Mouse (Mus musculus) forebrain, postnatal 0 days (tissue): Measurements from ENCODE around the gene Rin1. TPM values are rescaled to one million over a fixed set of nuclear protein-coding genes. Genes with fewer than 3 reads are reported as not detected.
A peak's percentile ranks its signal among the peaks of the same experiment; 100 is the strongest.

ENCODE experiments used
- ATAC-seq: fragments of 200-750 bp; cut with Nextera tagmentation; 2 replicates; pipeline ENCODE4 v1.8.0; 2017; ENCODE audit warnings: mild to moderate bottlenecking, moderate library complexity
- DNase-seq: peaks from one replicate; pipeline ENCODE4 v3.0.0-alpha.2; 2015
- H3K27ac ChIP-seq: fragments of 300-500 bp; sonication (generic); 2 replicates; pipeline ENCODE4 v1.5.1; 2014; ENCODE audit warnings: low read depth, mild to moderate bottlenecking, antibody characterized with exemption, low read length, moderate library complexity, mixed read lengths
- H3K27me3 ChIP-seq: fragments of 300-500 bp; sonication (generic); 2 replicates; pipeline ENCODE4 v1.6.1; 2014; ENCODE audit warnings: mild to moderate bottlenecking, low read length, mixed read lengths; ENCODE audit not compliant: insufficient read depth
- H3K36me3 ChIP-seq: fragments of 300-500 bp; sonication (generic); 2 replicates; pipeline ENCODE4 v1.6.1; 2014; ENCODE audit warnings: mild to moderate bottlenecking, moderate library complexity; ENCODE audit not compliant: insufficient read depth
- H3K4me1 ChIP-seq: fragments of 300-500 bp; sonication (generic); 2 replicates; pipeline ENCODE4 v1.6.1; 2014; ENCODE audit warnings: antibody characterized with exemption; ENCODE audit not compliant: insufficient read depth
- H3K4me2 ChIP-seq: fragments of 300-500 bp; sonication (generic); 2 replicates; pipeline ENCODE4 v1.6.1; 2014; ENCODE audit warnings: low read depth, mild to moderate bottlenecking, moderate library complexity
- H3K4me3 ChIP-seq: fragments of 300-500 bp; sonication (generic); 2 replicates; pipeline ENCODE4 v1.5.1; 2014; ENCODE audit warnings: low read depth, low read length, mixed read lengths
- H3K9ac ChIP-seq: fragments of 300-500 bp; sonication (generic); 2 replicates; pipeline ENCODE4 v1.6.1; 2014; ENCODE audit warnings: mild to moderate bottlenecking
- H3K9me3 ChIP-seq: fragments of 300-500 bp; sonication (generic); 2 replicates; pipeline ENCODE4 v1.6.1; 2016; ENCODE audit warnings: low read length
- CTCF ChIP-seq: sonication (generic); IDR thresholded peaks from 2 replicates; pipeline ENCODE4 v1.5.1; 2016; ENCODE audit warnings: antibody characterized with exemption, control low read depth, low read depth
- WGBS: fragments of 180-500 bp; shearing (Covaris S2); extraction: QIAGEN DNeasy Blood & Tissue Kit; methylation state at CpG from one replicate; pipeline ENCODE4 v1.1.7; 2014; 5-methylcytosine and 5-hydroxymethylcytosine counted together
- polyA plus RNA-seq: library from polyadenylated mRNA; unstranded; fragments of >200 nt; fragmentation: Nextera tagmentation; extraction: Ambion mirVana; gene quantifications from 2 replicates; pipeline ENCODE4 v1.2.1, GENCODE M21; 2015
- total RNA-seq: library from RNA; depleted of rRNA; stranded (reverse); fragments of >200 nt; gene quantifications from 2 replicates; pipeline ENCODE4 v1.2.3, GENCODE M21; 2014

Gene Rin1
- total and polyA plus RNA-seq, 2 experiments from 2014 or later: 2.4 to 9.8 TPM

- DNase-seq: no peak
- H3K9ac ChIP-seq: no peak overlapping the region
- H3K36me3 ChIP-seq: no peaks in the 10 kb centered on the region
- H3K4me1 ChIP-seq: no peaks in the 10 kb centered on the region
- H3K9me3 ChIP-seq: no peaks in the 10 kb centered on the region
- no peak; the same call in 1 of the 2 replicates for ATAC-seq
- no peaks in the 10 kb centered on the region for H3K27me3 ChIP-seq
- no peak overlapping the region for H3K4me3 ChIP-seq
- H3K4me2 ChIP-seq: no peak overlapping the region
- no peak overlapping the region for H3K27ac ChIP-seq
- WGBS: 39% methylated on average over 5 of the region's 5 CpGs
- no peak for TF ChIP-seq CTCF
Measured at GRCm38 (mm10) chr19:5060365-5061330, 10.4 kb downstream of the Rin1 start.

GRCm38 (mm10) chr19:5062041-5062440 lies 11.8 kb downstream of the Rin1 start:
- ATAC-seq: no peak

DNA sequence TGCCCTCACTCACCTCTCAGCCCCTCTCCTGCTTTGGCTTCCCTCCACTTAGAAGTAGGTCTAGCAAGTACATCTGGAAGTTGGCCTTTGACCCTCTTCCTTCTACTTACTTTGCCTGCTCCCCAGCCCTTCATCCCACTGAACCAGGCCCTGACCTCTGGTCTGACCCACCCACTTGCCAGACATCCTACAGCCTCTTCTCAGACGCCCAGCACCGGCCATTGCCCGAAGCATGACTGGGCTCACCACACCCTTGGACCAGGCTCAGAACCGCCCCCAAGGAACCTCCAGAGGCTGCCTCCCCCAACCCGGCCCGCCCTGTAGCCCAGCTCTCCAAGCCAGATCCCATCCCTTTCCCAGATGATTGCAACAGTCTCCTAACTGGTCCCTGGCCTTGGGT lies 12.2 kb downstream of the Rin1 start:
- ATAC-seq (no peak), DNase-seq (no peak)
- TF ChIP-seq CTCF: no peak
- no peaks in the 10 kb centered on the region for H3K9me3 ChIP-seq
- no peak overlapping the region for H3K9ac ChIP-seq
- WGBS: 88% methylated on average over 6 of the region's 6 CpGs
- H3K4me1 ChIP-seq: peaks cover 2% of the 10 kb centered on the region; the same call in 1 of the 2 replicates
- no peaks in the 10 kb centered on the region for H3K27me3 ChIP-seq
- no peak overlapping the region for H3K4me3 ChIP-seq
- no peak overlapping the region for H3K4me2 ChIP-seq
- H3K27ac ChIP-seq: no peak overlapping the region
- H3K36me3 ChIP-seq: no peaks in the 10 kb centered on the region

More at GRCm38 (mm10) chr19:5062041-5062440, 11.8 kb downstream of the Rin1 start:
- no peaks in the 10 kb centered on the region for H3K4me1 ChIP-seq
- H3K27me3 ChIP-seq: no peaks in the 10 kb centered on the region
- no peak overlapping the region for H3K4me2 ChIP-seq
- no peak overlapping the region for H3K4me3 ChIP-seq
- no peaks in the 10 kb centered on the region for H3K36me3 ChIP-seq
- no peak for TF ChIP-seq CTCF
- WGBS: 87% methylated on average over 5 of the region's 5 CpGs
- no peak overlapping the region for H3K27ac ChIP-seq
- DNase-seq: no peak
- H3K9ac ChIP-seq: no peak overlapping the region
- H3K9me3 ChIP-seq: no peaks in the 10 kb centered on the region

- DNase-seq: no peak
- no peak overlapping the region for H3K9ac ChIP-seq
- no peaks in the 10 kb centered on the region for H3K27me3 ChIP-seq
- H3K4me1 ChIP-seq: peaks cover 4% of the 10 kb centered on the region; the same call in 1 of the 2 replicates
- H3K27ac ChIP-seq: no peak overlapping the region
- no peak for ATAC-seq
- no peak overlapping the region for H3K4me2 ChIP-seq
- no peak for TF ChIP-seq CTCF
- 59% methylated on average over 7 of the region's 7 CpGs for WGBS
- H3K4me3 ChIP-seq: no peak overlapping the region
- H3K36me3 ChIP-seq: no peaks in the 10 kb centered on the region
- no peaks in the 10 kb centered on the region for H3K9me3 ChIP-seq
Measured at GRCm38 (mm10) chr19:5065104-5065503, 14.8 kb downstream of the Rin1 start.

DNA sequence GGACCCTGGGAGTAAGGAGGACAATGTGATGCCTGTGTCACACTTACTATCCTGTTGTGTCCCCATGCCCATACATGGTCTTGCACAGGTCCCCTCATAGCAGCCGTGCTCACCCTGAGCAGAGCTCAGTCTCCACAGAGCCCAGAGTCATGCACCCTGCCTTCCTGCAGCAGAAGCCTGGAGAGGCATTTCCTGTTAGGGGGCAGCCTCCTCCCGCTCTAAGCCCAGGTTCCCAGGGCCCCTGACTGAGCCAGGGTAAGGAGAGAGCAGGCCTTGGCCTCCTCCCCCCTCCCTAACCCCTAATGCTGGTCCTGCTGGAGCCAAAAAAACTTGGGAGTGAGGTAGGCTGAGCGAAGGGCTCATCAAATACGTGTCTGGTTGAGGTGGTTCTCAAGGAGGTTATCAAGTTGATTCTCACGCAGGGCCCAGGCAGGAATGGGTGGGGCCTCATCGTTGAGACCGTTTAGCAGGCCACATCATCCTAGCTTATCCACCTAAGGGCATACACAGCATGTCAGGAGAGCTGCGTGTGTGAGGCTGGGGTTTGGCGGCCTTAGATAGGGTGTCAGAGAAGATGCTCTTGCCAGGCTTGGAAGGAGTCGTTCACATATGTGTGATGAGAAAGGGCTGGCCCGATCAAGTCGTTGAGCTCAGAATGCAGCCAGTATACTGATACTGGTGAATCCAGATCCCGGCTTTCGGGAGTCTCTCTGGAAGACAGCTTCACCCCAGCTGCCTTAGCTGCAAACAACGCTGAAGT lies 16.9 kb downstream of the Rin1 start:
- Histone ChIP-seq H3K36me3 (no peaks in the 10 kb centered on the region), H3K9me3 (no peaks in the 10 kb centered on the region), H3K4me3 (peak overlapping the region; percentile 38; the same call in 1 of the 2 replicates), H3K27ac (no peak overlapping the region), H3K27me3 (no peaks in the 10 kb centered on the region), H3K9ac (peak overlapping the region; percentile 55; the same call in 1 of the 2 replicates), H3K4me2 (peak overlapping the region; percentile 86), H3K4me1 (peaks cover 12% of the 10 kb centered on the region)
- TF ChIP-seq CTCF: no peak
- ATAC-seq (peak; percentile 8; the same call in 1 of the 2 replicates), DNase-seq (peak; percentile 40)
- 18% methylated on average over 15 of the region's 15 CpGs for WGBS

DNA sequence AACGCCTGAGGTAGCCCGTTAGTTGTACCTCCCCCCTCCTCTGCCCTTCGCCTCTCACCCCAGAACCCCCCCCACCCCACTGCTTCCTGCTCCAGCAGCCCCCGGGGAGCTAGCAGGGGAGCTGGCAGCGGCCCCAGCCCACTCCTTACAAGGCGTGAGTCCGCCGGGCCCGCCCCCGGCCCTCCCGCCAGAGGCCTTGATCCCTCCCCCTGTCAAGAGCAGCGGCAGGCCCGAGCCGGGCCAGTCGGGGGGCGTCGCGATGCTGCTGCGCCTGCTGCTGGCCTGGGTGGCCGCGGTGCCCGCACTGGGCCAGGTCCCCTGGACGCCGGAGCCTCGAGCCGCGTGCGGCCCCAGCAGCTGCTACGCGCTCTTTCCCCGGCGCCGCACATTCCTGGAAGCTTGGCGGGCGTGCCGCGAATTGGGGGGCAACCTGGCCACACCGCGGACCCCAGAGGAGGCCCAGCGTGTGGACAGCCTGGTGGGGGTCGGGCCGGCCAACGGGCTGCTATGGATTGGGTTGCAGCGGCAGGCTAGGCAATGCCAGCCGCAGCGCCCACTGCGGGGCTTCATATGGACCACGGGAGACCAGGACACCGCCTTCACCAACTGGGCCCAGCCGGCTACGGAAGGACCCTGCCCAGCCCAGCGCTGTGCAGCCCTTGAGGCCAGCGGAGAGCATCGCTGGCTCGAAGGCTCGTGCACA lies 17.7 kb downstream of the Rin1 start, which contains the start of gene Cd248:
Gene Cd248 (plus strand): TSS at position 212 of the 703 bp plus-strand sequence.
- WGBS: 3% methylated on average over 49 of the region's 56 CpGs
- H3K4me3 ChIP-seq: peak within 1 kb of the TSS; percentile 38
- peak; percentile 60 for DNase-seq
- peaks cover 17% of the 10 kb centered on the region for H3K4me1 ChIP-seq
- H3K27ac ChIP-seq: no peak within 1 kb of the TSS
- no peaks in the 10 kb centered on the region for H3K36me3 ChIP-seq
- no peaks in the 10 kb centered on the region for H3K27me3 ChIP-seq
- ATAC-seq: peak; percentile 32
- peak within 1 kb of the TSS; percentile 86 for H3K4me2 ChIP-seq
- TF ChIP-seq CTCF: no peak
- H3K9me3 ChIP-seq: no peaks in the 10 kb centered on the region
- peak within 1 kb of the TSS; percentile 55 for H3K9ac ChIP-seq
